Mouse (Mus musculus) small intestine, adult 2 months (tissue): ENCODE data around the gene Aifm1. TPM values are rescaled to one million over a fixed set of nuclear protein-coding genes. Genes with fewer than 3 reads are reported as not detected.

Experiments
- H3K27ac ChIP-seq: fragments of 200-500 bp; 2 replicates; pipeline ENCODE4 v1.5.1; 2012; ENCODE audit warnings: low read depth, low read length, control low read depth, inconsistent platforms; ENCODE audit not compliant: insufficient read depth
- H3K27me3 ChIP-seq: fragments of 200-500 bp; 2 replicates; pipeline ENCODE4 v1.6.1; 2012; ENCODE audit warnings: mild to moderate bottlenecking, moderate library complexity, low read length, inconsistent platforms; ENCODE audit not compliant: control insufficient read depth, insufficient read depth
- H3K36me3 ChIP-seq: fragments of 200-500 bp; 2 replicates; pipeline ENCODE4 v1.6.1; 2012; ENCODE audit warnings: mild to moderate bottlenecking, low read length, control low read depth, inconsistent platforms; ENCODE audit not compliant: control insufficient read depth, insufficient read depth
- H3K4me1 ChIP-seq: fragments of 200-500 bp; 2 replicates; pipeline ENCODE4 v1.6.1; 2012; ENCODE audit warnings: low read length, inconsistent platforms, mixed read lengths; ENCODE audit not compliant: control insufficient read depth, insufficient read depth, insufficient read length
- H3K4me3 ChIP-seq: fragments of 200-500 bp; 2 replicates; pipeline ENCODE4 v1.5.1; 2012; ENCODE audit warnings: low read depth, mild to moderate bottlenecking, control low read depth, inconsistent platforms, low read length, moderate library complexity
- CTCF ChIP-seq: fragments of 200-500 bp; IDR thresholded peaks from 2 replicates; pipeline ENCODE4 v1.5.1; 2012; ENCODE audit warnings: low read depth, mild to moderate bottlenecking, control low read depth, inconsistent platforms, low read length, moderate library complexity, mixed read lengths; ENCODE audit not compliant: insufficient replicate concordance, insufficient read length; ENCODE audit errors: extremely low read depth
- POLR2A ChIP-seq: fragments of 200-500 bp; IDR thresholded peaks from 2 replicates; pipeline ENCODE4 v1.6.1; 2012; ENCODE audit warnings: low read depth, mild to moderate bottlenecking, control low read depth, inconsistent platforms, low read length, moderate library complexity
- WGBS: fragments of 180-500 bp; shearing (Covaris S2); methylation state at CpG from one replicate; pipeline ENCODE4 v1.1.7; 2018; 5-methylcytosine and 5-hydroxymethylcytosine counted together
- polyA plus RNA-seq: library from polyadenylated mRNA; depleted of rRNA; stranded (reverse); fragments of >200 nt; gene quantifications from 2 replicates; pipeline ENCODE4 v1.2.3, GENCODE M21; 2012; rRNA removed

Aifm1 gene
- polyA plus RNA-seq: 6.5 and 11.5 TPM in 2 replicates

- Histone ChIP-seq H3K27ac (peak within 1 kb of the TSS; percentile 22; the same call in 1 of the 2 replicates), H3K36me3 (no peaks in the 10 kb centered on the region), H3K27me3 (no peaks in the 10 kb centered on the region), H3K4me3 (peak within 1 kb of the TSS; percentile 66), H3K4me1 (no peaks in the 10 kb centered on the region; the same call in 1 of the 2 replicates)
- WGBS: 8% methylated on average over 45 of the region's 45 CpGs
- TF ChIP-seq POLR2A (peak; percentile 45; the same call in 1 of the 2 replicates), CTCF (no peak)
These were observed at the start of gene Aifm1 for GRCm38 (mm10) chrX:48513166-48513807. Gene Aifm1, minus strand, starts transcription at chrX:48513563.

- 41% methylated on average over 3 of the region's 3 CpGs for WGBS
- TF ChIP-seq POLR2A: no peak
- TF ChIP-seq CTCF: peak; percentile 54; the same call in 1 of the 2 replicates
- Histone ChIP-seq H3K4me3 (peak overlapping the region; percentile 34), H3K36me3 (no peaks in the 10 kb centered on the region), H3K27me3 (no peaks in the 10 kb centered on the region), H3K4me1 (no peaks in the 10 kb centered on the region), H3K27ac (no peak overlapping the region)
These were observed 18.8 kb upstream of the Aifm1 start for GRCm38 (mm10) chrX:48532175-48532574.

GRCm38 (mm10) chrX:48526435-48526834 is 13.1 kb upstream of the Aifm1 start:
- no peaks in the 10 kb centered on the region for H3K4me1 ChIP-seq
- no peaks in the 10 kb centered on the region for H3K27me3 ChIP-seq
- WGBS: 38% methylated on average over 3 of the region's 3 CpGs
- H3K36me3 ChIP-seq: no peaks in the 10 kb centered on the region
- no peak overlapping the region for H3K4me3 ChIP-seq
- H3K27ac ChIP-seq: no peak overlapping the region
- TF ChIP-seq POLR2A: no peak
- no peak for TF ChIP-seq CTCF

GRCm38 (mm10) chrX:48525866-48526265 is 12.5 kb upstream of the Aifm1 start:
- no peak overlapping the region for H3K4me3 ChIP-seq
- TF ChIP-seq CTCF (no peak), POLR2A (no peak)
- no peak overlapping the region for H3K27ac ChIP-seq
- no peaks in the 10 kb centered on the region for H3K36me3 ChIP-seq
- H3K27me3 ChIP-seq: no peaks in the 10 kb centered on the region
- WGBS: 77% methylated on average over 8 of the region's 8 CpGs
- H3K4me1 ChIP-seq: no peaks in the 10 kb centered on the region

- Histone ChIP-seq H3K27me3 (no peaks in the 10 kb centered on the region), H3K36me3 (no peaks in the 10 kb centered on the region), H3K4me3 (no peak overlapping the region), H3K4me1 (no peaks in the 10 kb centered on the region), H3K27ac (no peak overlapping the region)
- 73% methylated on average over 1 of the region's 1 CpGs for WGBS
- TF ChIP-seq POLR2A (no peak), CTCF (no peak)
These were observed 12.0 kb upstream of the Aifm1 start for GRCm38 (mm10) chrX:48525332-48525731.

- no peaks in the 10 kb centered on the region for H3K36me3 ChIP-seq
- no peak overlapping the region for H3K27ac ChIP-seq
- no peak overlapping the region for H3K4me3 ChIP-seq
- no peaks in the 10 kb centered on the region for H3K27me3 ChIP-seq
- TF ChIP-seq POLR2A: no peak
- TF ChIP-seq CTCF: no peak
- 76% methylated on average over 3 of the region's 3 CpGs for WGBS
- no peaks in the 10 kb centered on the region for H3K4me1 ChIP-seq
These were observed 10.1 kb upstream of the Aifm1 start for GRCm38 (mm10) chrX:48523512-48523911.

- Histone ChIP-seq H3K27me3 (no peaks in the 10 kb centered on the region), H3K36me3 (no peaks in the 10 kb centered on the region), H3K27ac (no peak overlapping the region), H3K4me1 (no peaks in the 10 kb centered on the region), H3K4me3 (no peak overlapping the region)
- TF ChIP-seq CTCF (no peak), POLR2A (no peak)
- WGBS: 73% methylated on average over 3 of the region's 3 CpGs
These were observed 8.3 kb upstream of the Aifm1 start for GRCm38 (mm10) chrX:48521651-48522050.
